ENCODE assay signal across 8 mouse cellular contexts in genomic region chr5:143235028-143235693, GRCm38 (mm10). TPM values are rescaled to one million over a fixed set of nuclear protein-coding genes. Genes with fewer than 3 reads are reported as not detected.
DNase-seq lines count a peak whose midpoint lies in the region; ATAC-seq and TF ChIP-seq lines count a peak whose summit lies in the region.

Gene Zfp12 (plus strand): TSS chr5:143235163.

- intact Hi-C loops in heart, postnatal 36 days (cut with DNase I) = loop anchor here (1.0 to 5.0 kb wide), 3 partner anchors 36 to 67 kb away; partner anchors contain the start of genes Rbak and Zfp316

- TF ChIP-seq POLR2A in olfactory bulb, adult 2 months (IDR thresholded peaks at IDR 0.05; ENCODE audit: insufficient read depth, low read depth, low read length) = peak; percentile 86
- peak; percentile 76 for TF ChIP-seq POLR2A in thymus, adult 2 months (IDR thresholded peaks at IDR 0.05; ENCODE audit: control insufficient read depth, extremely low read depth, insufficient read depth, low read length, poor library complexity)

- DNase-seq in G1E (ENCODE audit: low spot score) = peak; percentile 93
- DNase-seq in cerebellum, adult 18-20 months = peak; percentile 94 to 96
- DNase-seq in heart, postnatal 36 days = peak; percentile 91 to 93
- peak; percentile 91 to 96 for DNase-seq in layer of hippocampus, adult 2 months (ENCODE audit: low spot score in 2 of 2)
- DNase-seq in lung, embryonic 14.5 days = peak; percentile 99
- DNase-seq in thymus, adult 2 months = peak; percentile 90

- peak within 1 kb of the TSS; percentile 80 for H3K4me3 ChIP-seq in G1E (ENCODE audit: low read depth, low read length)
- peak within 1 kb of the TSS; percentile 90 for H3K4me3 ChIP-seq in forebrain, embryonic 16.5 days (replicated peaks; ENCODE audit: low read length)
- H3K4me3 ChIP-seq in layer of hippocampus, adult 2 months = peak within 1 kb of the TSS; percentile 75
- H3K4me3 ChIP-seq in lung, embryonic 14.5 days (ENCODE audit: low read depth, low read length) = peak within 1 kb of the TSS; percentile 66
- peak within 1 kb of the TSS; percentile 80 for H3K4me3 ChIP-seq in olfactory bulb, adult 2 months (ENCODE audit: insufficient read depth, low read depth, low read length)
- H3K4me3 ChIP-seq in thymus, adult 2 months (ENCODE audit: control insufficient read depth, insufficient read depth, low read length) = peak within 1 kb of the TSS; percentile 60

- under 1% methylated on average over 58 of the region's 58 CpGs for WGBS in forebrain, embryonic 16.5 days
- WGBS in lung, embryonic 14.5 days = under 1% methylated on average over 58 of the region's 58 CpGs
- under 1% methylated on average over 58 of the region's 58 CpGs for WGBS in olfactory bulb, adult 2 months
- under 1% methylated on average over 58 of the region's 58 CpGs for WGBS in thymus, adult 2 months

- H3K27ac ChIP-seq in forebrain, embryonic 16.5 days (ENCODE audit: low read length) = peak within 1 kb of the TSS; percentile 94
- peak within 1 kb of the TSS; percentile 92 for H3K27ac ChIP-seq in layer of hippocampus, adult 2 months
- H3K27ac ChIP-seq in lung, embryonic 14.5 days (ENCODE audit: low read depth) = peak within 1 kb of the TSS; percentile 91
- peak within 1 kb of the TSS; percentile 64 for H3K27ac ChIP-seq in olfactory bulb, adult 2 months (ENCODE audit: insufficient read depth, low read depth, low read length)
- H3K27ac ChIP-seq in thymus, adult 2 months (ENCODE audit: control insufficient read depth, insufficient read depth, low read length) = no peak within 1 kb of the TSS

- peak within 1 kb of the TSS; percentile 93 for H3K4me2 ChIP-seq in forebrain, embryonic 16.5 days (ENCODE audit: low read length)
- peak within 1 kb of the TSS; percentile 69 for H3K4me2 ChIP-seq in lung, embryonic 14.5 days

- peaks cover 3% of the 10 kb centered on the region; the same call in 1 of the 2 replicates for H3K27me3 ChIP-seq in G1E (ENCODE audit: insufficient read depth, low read length)
- no peaks in the 10 kb centered on the region for H3K27me3 ChIP-seq in forebrain, embryonic 16.5 days (replicated peaks; ENCODE audit: control insufficient read depth, insufficient read depth, low read length)
- no peaks in the 10 kb centered on the region for H3K27me3 ChIP-seq in lung, embryonic 14.5 days (ENCODE audit: insufficient read depth, low read length)
- no peaks in the 10 kb centered on the region for H3K27me3 ChIP-seq in thymus, adult 2 months (ENCODE audit: control insufficient read depth, insufficient read depth, low read length)

- no peaks in the 10 kb centered on the region for H3K9me3 ChIP-seq in G1E (replicated peaks)
- no peaks in the 10 kb centered on the region for H3K9me3 ChIP-seq in forebrain, embryonic 16.5 days (ENCODE audit: control insufficient read depth, low read length)
- no peaks in the 10 kb centered on the region for H3K9me3 ChIP-seq in lung, embryonic 14.5 days (ENCODE audit: low read depth, low read length)

- H3K9ac ChIP-seq in forebrain, embryonic 16.5 days (replicated peaks; ENCODE audit: low read depth, low read length) = peak within 1 kb of the TSS; percentile 89
- peak within 1 kb of the TSS; percentile 77 for H3K9ac ChIP-seq in lung, embryonic 14.5 days

- ATAC-seq in G1E (ENCODE audit: extremely low read depth, insufficient number of reproducible peaks, low FRiP score, poor library complexity, severe bottlenecking) = peak; percentile 75
- peak; percentile 99 for ATAC-seq in forebrain, embryonic 16.5 days
- ATAC-seq in lung, embryonic 14.5 days (ENCODE audit: insufficient read depth) = peak; percentile 98

- peaks cover 26% of the 10 kb centered on the region for H3K4me1 ChIP-seq in G1E (ENCODE audit: insufficient read depth, low read depth, low read length)
- peaks cover 21% of the 10 kb centered on the region for H3K4me1 ChIP-seq in forebrain, embryonic 16.5 days (replicated peaks; ENCODE audit: control insufficient read depth, insufficient read depth, low read length)
- H3K4me1 ChIP-seq in lung, embryonic 14.5 days (ENCODE audit: insufficient read depth) = no peaks in the 10 kb centered on the region; the same call in 1 of the 2 replicates
- H3K4me1 ChIP-seq in olfactory bulb, adult 2 months (ENCODE audit: control insufficient read depth, insufficient read depth, low read length) = peaks cover 7% of the 10 kb centered on the region
- H3K4me1 ChIP-seq in thymus, adult 2 months (replicated peaks; ENCODE audit: control insufficient read depth, insufficient read depth, low read length) = peaks cover 8% of the 10 kb centered on the region

- TF ChIP-seq CTCF in G1E (IDR thresholded peaks at IDR 0.05; ENCODE audit: low read depth, low read length) = no peak
- TF ChIP-seq CTCF in layer of hippocampus, adult 2 months (conservative IDR thresholded peaks at IDR 0.05) = peak; percentile 55
- peak; percentile 37; the same call in 1 of the 2 replicates for TF ChIP-seq CTCF in lung, embryonic 14.5 days (IDR thresholded peaks at IDR 0.05; ENCODE audit: low read depth)
- no peak for TF ChIP-seq CTCF in olfactory bulb, adult 2 months (IDR thresholded peaks at IDR 0.05; ENCODE audit: insufficient read depth, low read depth, low read length)
- peak; percentile 66 for TF ChIP-seq CTCF in thymus, adult 2 months (IDR thresholded peaks at IDR 0.05; ENCODE audit: borderline replicate concordance, control insufficient read depth, extremely low read depth, insufficient read depth, low read length, poor library complexity)

- peaks cover 36% of the 10 kb centered on the region for H3K36me3 ChIP-seq in G1E (replicated peaks)
- peaks cover 6% of the 10 kb centered on the region for H3K36me3 ChIP-seq in forebrain, embryonic 16.5 days (ENCODE audit: control insufficient read depth, insufficient read depth)
- H3K36me3 ChIP-seq in lung, embryonic 14.5 days (ENCODE audit: insufficient read depth) = peaks cover 31% of the 10 kb centered on the region
- H3K36me3 ChIP-seq in thymus, adult 2 months (ENCODE audit: control insufficient read depth, insufficient read depth, low read length) = peaks cover 4% of the 10 kb centered on the region

RNA-seq across cellular contexts. Expression of gene Zfp12, which starts in this region (rescaled TPM):
- total RNA-seq in G1E (2014; fragmentation: Nextera tagmentation) = 16.7 and 21.4 TPM in 2 replicates
- 22.1 and 22.3 TPM in 2 replicates for total RNA-seq in G1E (2017)
- polyA plus RNA-seq in G1E (2012) = 3.9 and 4.2 TPM in 2 replicates
- polyA plus RNA-seq in forebrain, embryonic 16.5 days (2015; fragmentation: Nextera tagmentation; extraction: Ambion mirVana) = 30.0 and 31.5 TPM in 2 replicates
- 1 to 10 TPM; 8.5 to 8.6 TPM for total RNA-seq in heart, postnatal 36 days (2021)
- 10 to 100 TPM; 33.8 to 36.1 TPM for total RNA-seq in layer of hippocampus, adult 2 months (2021)
- polyA plus RNA-seq in lung, embryonic 14.5 days (2014; fragmentation: Nextera tagmentation; extraction: Ambion mirVana) = 16.9 and 17.2 TPM in 2 replicates
- polyA plus RNA-seq in olfactory bulb, adult 2 months (2012; ENCODE audit: insufficient read depth, insufficient read length, low replicate concordance, missing spikeins) = not detected in 2 replicates
- polyA plus RNA-seq in thymus, adult 2 months (2012; rRNA removed) = 24.8 and 32.9 TPM in 2 replicates

Comparison
In these comparisons a context has a peak if more than half of its experiments do, and no peak if none do; other contexts are left out.
1. CTCF ChIP-seq: peak in layer of hippocampus, adult 2 months (single experiment), lung, embryonic 14.5 days (single experiment) and thymus, adult 2 months (single experiment); none in G1E (single experiment) and olfactory bulb, adult 2 months (single experiment).
2. Peak in every context shown above with its lines, with median percentiles within 50 percentile points of each other: ATAC-seq, DNase-seq and H3K4me3 ChIP-seq.